ENCODE assay signal across 8 mouse cellular contexts in genomic region chrX:19167121-19167853, GRCm38 (mm10).
A peak's percentile ranks its signal among the peaks of the same experiment; 100 is the strongest.
DNase-seq lines count a peak whose midpoint lies in the region; ATAC-seq and TF ChIP-seq lines count a peak whose summit lies in the region.

No protein-coding gene starts in this region.

- H3K4me2 ChIP-seq in heart, embryonic 14.5 days (ENCODE audit: low read length) = peak overlapping the region; percentile 50
- peak overlapping the region; percentile 41 for H3K4me2 ChIP-seq in kidney, postnatal 0 days (ENCODE audit: low read length)
- H3K4me2 ChIP-seq in midbrain, embryonic 12.5 days (replicated peaks) = peak overlapping the region; percentile 34

- H3K9ac ChIP-seq in heart, embryonic 14.5 days (ENCODE audit: low read length) = 0 out of 2 replicates have a peak overlapping the region, but pooled peaks have one; percentile 8
- H3K9ac ChIP-seq in kidney, postnatal 0 days (ENCODE audit: low read depth, low read length) = peak overlapping the region; percentile 35; the same call in 1 of the 2 replicates
- no peak overlapping the region for H3K9ac ChIP-seq in midbrain, embryonic 12.5 days (replicated peaks)

- no peak for TF ChIP-seq CTCF in kidney, postnatal 0 days (IDR thresholded peaks at IDR 0.05; ENCODE audit: low read depth)

- DNase-seq in heart, adult 11 months = peak; percentile 97
- no peak for DNase-seq in heart, embryonic 10.5 days (ENCODE audit: low spot score)
- peak; percentile 67 for DNase-seq in NIH3T3 (ENCODE audit: low read depth)
- peak; percentile 77 for DNase-seq in kidney, postnatal 0 days (ENCODE audit: low spot score)

- peak; percentile 71 for ATAC-seq in common myeloid progenitor, adult 5-6 weeks (replicated peaks; ENCODE audit: low read depth, poor library complexity, severe bottlenecking)
- ATAC-seq in heart, embryonic 14.5 days (ENCODE audit: insufficient number of reproducible peaks, insufficient read depth, low FRiP score, low read depth) = no peak
- ATAC-seq in kidney, postnatal 0 days (replicated peaks; ENCODE audit: low FRiP score, low read depth) = peak; percentile 89
- ATAC-seq in midbrain, embryonic 12.5 days (ENCODE audit: low FRiP score, low read depth) = 0 out of 2 replicates have a peak, but pooled peaks have one; percentile 56
- no peak for ATAC-seq in erythroblast, adult 5-6 weeks (replicated peaks; ENCODE audit: low FRiP score, poor library complexity, severe bottlenecking)

- no peaks in the 10 kb centered on the region for H3K36me3 ChIP-seq in heart, embryonic 10.5 days
- no peaks in the 10 kb centered on the region for H3K36me3 ChIP-seq in heart, embryonic 14.5 days (ENCODE audit: control insufficient read depth, insufficient read depth, low read length)
- no peaks in the 10 kb centered on the region for H3K36me3 ChIP-seq in kidney, postnatal 0 days (ENCODE audit: insufficient read depth, low read length)
- H3K36me3 ChIP-seq in midbrain, embryonic 12.5 days = no peaks in the 10 kb centered on the region

- H3K4me1 ChIP-seq in heart, embryonic 10.5 days = no peaks in the 10 kb centered on the region
- peaks cover 0 to 2% of the 10 kb centered on the region in 2 experiments; a peak in 1 of 4 replicates for H3K4me1 ChIP-seq in heart, embryonic 14.5 days (ENCODE audit: control insufficient read depth in 2 of 2, insufficient read depth in 2 of 2, low read length in 2 of 2)
- no peaks in the 10 kb centered on the region for H3K4me1 ChIP-seq in kidney, postnatal 0 days (replicated peaks; ENCODE audit: insufficient read depth, low read length)
- H3K4me1 ChIP-seq in midbrain, embryonic 12.5 days = no peaks in the 10 kb centered on the region

- H3K4me3 ChIP-seq in heart, embryonic 10.5 days = no peak overlapping the region
- H3K4me3 ChIP-seq in heart, embryonic 14.5 days (ENCODE audit: control insufficient read depth in 1 of 2, insufficient read depth in 1 of 2, low read depth in 1 of 2, low read length in 2 of 2) = peak overlapping the region in 1 of 2 experiments; percentile 14; a peak in 2 of 4 replicates
- H3K4me3 ChIP-seq in kidney, postnatal 0 days (replicated peaks; ENCODE audit: low read depth, low read length) = peak overlapping the region; percentile 23
- H3K4me3 ChIP-seq in midbrain, embryonic 12.5 days = peak overlapping the region; percentile 17; the same call in 1 of the 2 replicates

- no peaks in the 10 kb centered on the region for H3K9me3 ChIP-seq in heart, embryonic 10.5 days
- no peaks in the 10 kb centered on the region for H3K9me3 ChIP-seq in heart, embryonic 14.5 days (ENCODE audit: control insufficient read depth, low read length)
- H3K9me3 ChIP-seq in kidney, postnatal 0 days (replicated peaks; ENCODE audit: low read length) = no peaks in the 10 kb centered on the region
- H3K9me3 ChIP-seq in midbrain, embryonic 12.5 days = no peaks in the 10 kb centered on the region

- H3K27ac ChIP-seq in heart, embryonic 10.5 days = no peak overlapping the region
- H3K27ac ChIP-seq in heart, embryonic 14.5 days (replicated peaks in 1 of 2; ENCODE audit: control insufficient read depth in 1 of 2, insufficient read depth in 1 of 2, low read depth in 2 of 2, low read length in 2 of 2) = no peak overlapping the region
- peak overlapping the region; percentile 73 for H3K27ac ChIP-seq in kidney, postnatal 0 days
- H3K27ac ChIP-seq in midbrain, embryonic 12.5 days (replicated peaks) = no peak overlapping the region

- no peaks in the 10 kb centered on the region for H3K27me3 ChIP-seq in heart, embryonic 10.5 days (ENCODE audit: insufficient read depth, poor library complexity, severe bottlenecking)
- H3K27me3 ChIP-seq in heart, embryonic 14.5 days (ENCODE audit: control insufficient read depth, insufficient read depth, low read length) = no peaks in the 10 kb centered on the region
- no peaks in the 10 kb centered on the region for H3K27me3 ChIP-seq in kidney, postnatal 0 days (ENCODE audit: insufficient read depth, low read length)
- no peaks in the 10 kb centered on the region for H3K27me3 ChIP-seq in midbrain, embryonic 12.5 days

- whole genome bisulfite sequencing in heart, embryonic 10.5 days = 79% methylated on average over 12 of the region's 12 CpGs
- WGBS in heart, embryonic 14.5 days = 55% methylated on average over 12 of the region's 12 CpGs
- 51% methylated on average over 12 of the region's 12 CpGs for WGBS in kidney, postnatal 0 days
- WGBS in midbrain, embryonic 12.5 days = 63% methylated on average over 12 of the region's 12 CpGs

Comparison
In these comparisons a context has a peak if more than half of its experiments do, and no peak if none do; other contexts are left out.
1. ATAC-seq: peak in common myeloid progenitor, adult 5-6 weeks (single experiment), kidney, postnatal 0 days (single experiment) and midbrain, embryonic 12.5 days (single experiment); none in heart, embryonic 14.5 days (single experiment) and erythroblast, adult 5-6 weeks (single experiment).
2. Peak in every context shown above with its lines, with median percentiles within 50 percentile points of each other: H3K4me2 ChIP-seq.